Mouse (Mus musculus): ENCODE data around the gene Sec1. TPM values are rescaled to one million over a fixed set of nuclear protein-coding genes. Genes with fewer than 3 reads are reported as not detected.
"Not testable (repeated sequence)": the region's sequence is repeated elsewhere in the genome, so short reads cannot be mapped to it uniquely, and the experiment has no call there.

The Sec1 gene
- polyA plus RNA-seq, 1 experiment from 2014 or later, result 0.68 TPM

DNA sequence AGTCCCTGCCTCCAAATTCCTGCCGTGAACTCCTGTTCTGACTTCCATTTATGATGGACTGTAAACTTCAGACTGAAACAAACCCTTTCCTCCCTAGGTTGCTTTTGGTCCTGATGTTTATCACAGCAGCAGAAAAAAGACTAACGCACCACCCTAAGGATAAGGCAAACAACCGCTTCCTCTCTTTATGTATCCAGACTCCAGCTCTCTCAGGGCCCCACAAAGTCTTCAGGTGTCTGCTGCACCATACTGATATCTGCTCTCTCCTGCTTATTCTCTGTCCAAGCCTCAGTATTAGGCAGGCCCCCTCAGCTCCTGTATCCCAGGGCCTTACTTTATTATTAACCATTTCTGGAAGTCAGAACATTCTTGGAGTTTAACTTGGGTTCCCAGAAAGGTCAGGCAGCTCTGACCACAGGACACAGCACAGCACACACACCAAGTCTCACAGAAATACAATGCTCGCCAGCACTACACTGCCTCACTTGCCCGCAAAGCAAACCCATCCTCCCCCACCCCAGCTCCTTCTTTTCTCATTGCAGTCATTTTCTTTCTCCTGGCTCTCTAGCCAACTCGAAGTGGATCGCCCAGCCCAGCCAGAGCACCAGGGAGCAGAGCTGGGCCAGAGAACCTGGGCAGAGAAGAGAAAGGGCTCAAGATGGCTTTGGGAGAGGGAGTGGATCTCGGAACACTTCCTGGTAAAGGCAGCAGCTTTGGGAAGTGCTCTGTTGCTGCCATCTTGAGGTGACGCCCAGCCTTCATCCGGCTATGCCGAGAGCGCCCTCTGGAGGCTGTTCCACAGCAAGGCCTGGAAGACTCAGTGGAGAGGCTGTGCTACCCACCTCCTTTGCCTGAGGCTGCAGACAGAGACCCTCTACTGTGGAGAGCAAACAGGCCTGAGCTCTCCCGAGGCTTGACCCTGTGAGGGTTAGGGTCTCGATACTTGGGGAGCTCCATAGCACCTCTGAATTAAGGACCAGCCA is 11.8 kb downstream of the Sec1 start:
- H3K9ac ChIP-seq, result no peak overlapping the region; the same call in 1 of the 2 replicates
- H3K4me3 ChIP-seq (replicated peaks), result peak overlapping the region; percentile 21
- ATAC-seq (ENCODE audit: low FRiP score), result peak; percentile 87
- no peaks in the 10 kb centered on the region for H3K36me3 ChIP-seq (replicated peaks)
- peaks cover 15% of the 10 kb centered on the region for H3K4me1 ChIP-seq
- H3K4me2 ChIP-seq, result peak overlapping the region; percentile 42
- 29% methylated on average over 14 of the region's 14 CpGs for WGBS
- peak overlapping the region; percentile 71 for H3K27ac ChIP-seq
- H3K27me3 ChIP-seq, result peaks cover 21% of the 10 kb centered on the region
- H3K9me3 ChIP-seq, result no peaks in the 10 kb centered on the region

DNA sequence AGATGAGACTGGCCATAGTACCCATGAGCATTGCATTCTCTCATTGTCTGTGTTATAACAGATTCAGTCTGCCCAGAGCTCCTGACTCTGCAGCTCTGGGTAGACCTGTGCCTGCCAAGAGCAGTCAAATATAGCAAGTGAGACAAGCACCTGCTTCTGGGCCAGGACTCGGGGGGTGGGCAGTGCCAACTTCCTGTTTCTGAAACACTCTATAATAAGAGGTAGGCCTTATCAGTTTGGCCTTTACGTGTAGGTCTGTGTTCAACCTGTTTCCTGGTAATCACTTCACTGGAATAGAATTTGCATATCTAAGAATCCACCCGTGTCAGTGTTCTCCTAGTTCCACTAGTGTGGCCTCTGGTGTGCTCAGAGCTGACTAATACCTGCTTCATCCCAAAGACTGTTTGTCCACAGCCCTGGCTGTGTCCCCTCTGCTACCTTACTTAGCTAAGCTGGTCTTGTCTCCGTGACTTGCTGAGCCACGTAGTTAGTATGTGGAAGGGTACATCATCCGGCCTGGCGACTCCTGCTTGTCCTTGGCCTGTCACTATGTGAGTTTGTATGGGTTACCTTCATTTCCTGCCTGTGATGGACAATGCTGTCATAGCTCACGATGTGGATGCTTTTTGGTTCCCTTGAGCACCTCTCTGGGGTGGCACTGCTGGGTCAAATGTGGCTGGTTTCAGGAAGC is 13.0 kb downstream of the Sec1 start:
- no peak overlapping the region for H3K4me2 ChIP-seq
- H3K9me3 ChIP-seq, result no peaks in the 10 kb centered on the region
- peaks cover 20% of the 10 kb centered on the region for H3K27me3 ChIP-seq
- H3K9ac ChIP-seq, result no peak overlapping the region
- H3K4me3 ChIP-seq (replicated peaks), result no peak overlapping the region
- ATAC-seq (ENCODE audit: low FRiP score), result no peak
- no peaks in the 10 kb centered on the region for H3K36me3 ChIP-seq (replicated peaks)
- WGBS, result 91% methylated on average over 8 of the region's 8 CpGs
- H3K4me1 ChIP-seq, result peaks cover 13% of the 10 kb centered on the region
- no peak overlapping the region for H3K27ac ChIP-seq

DNA sequence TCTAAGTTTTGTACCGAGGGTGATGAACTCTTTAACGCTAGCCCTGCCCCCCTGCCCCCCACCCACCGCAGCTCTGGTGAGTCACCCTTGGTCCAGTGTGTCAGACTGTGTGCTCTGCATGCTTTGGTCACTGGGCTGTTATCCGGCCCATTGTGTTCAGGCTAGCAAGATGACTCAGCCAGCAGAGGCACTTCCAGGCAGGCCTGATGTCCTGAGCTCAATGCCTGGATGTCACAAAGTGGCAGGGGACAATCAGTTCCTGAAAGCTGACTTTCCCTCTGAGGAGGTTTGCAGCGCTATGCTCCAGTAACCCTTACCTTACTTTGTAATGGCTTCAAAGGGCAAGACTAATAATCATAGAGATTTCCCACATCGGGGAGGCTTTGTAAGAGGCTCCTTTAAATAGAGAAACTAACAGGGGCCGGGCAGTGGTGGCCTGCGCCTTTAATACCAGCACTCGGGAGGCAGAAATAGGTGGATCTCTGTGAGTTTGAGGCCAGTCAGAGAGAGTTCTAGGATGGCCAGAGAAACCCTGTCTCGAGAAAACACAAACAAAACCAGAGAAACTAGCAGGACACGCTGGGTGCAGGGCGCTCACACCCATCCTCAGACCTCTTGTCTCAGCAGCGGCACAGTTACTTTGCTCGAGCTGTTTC is 14.1 kb downstream of the Sec1 start:
- Histone ChIP-seq H3K9me3 (no peaks in the 10 kb centered on the region), H3K27ac (no peak overlapping the region), H3K36me3 (replicated peaks) (no peaks in the 10 kb centered on the region), H3K27me3 (peaks cover 12% of the 10 kb centered on the region), H3K4me1 (peaks cover 9% of the 10 kb centered on the region), H3K9ac (no peak overlapping the region), H3K4me2 (no peak overlapping the region), H3K4me3 (replicated peaks) (no peak overlapping the region)
- WGBS, result 68% methylated on average over 14 of the region's 14 CpGs
- no peak for ATAC-seq (ENCODE audit: low FRiP score)

- no peaks in the 10 kb centered on the region for H3K9me3 ChIP-seq
- no peak overlapping the region for H3K9ac ChIP-seq
- H3K27me3 ChIP-seq, result peaks cover 9% of the 10 kb centered on the region; the same call in 1 of the 2 replicates
- H3K4me1 ChIP-seq, result peaks cover 9% of the 10 kb centered on the region
- H3K36me3 ChIP-seq (replicated peaks), result no peaks in the 10 kb centered on the region
- no peak for ATAC-seq (ENCODE audit: low FRiP score)
- no peak overlapping the region for H3K27ac ChIP-seq
- H3K4me3 ChIP-seq (replicated peaks), result no peak overlapping the region
- WGBS, result 94% methylated on average over 14 of the region's 14 CpGs
- H3K4me2 ChIP-seq, result no peak overlapping the region
Observed at GRCm38 (mm10) chr7:45678513-45678912, 15.7 kb downstream of the Sec1 start.

GRCm38 (mm10) chr7:45677627-45678295 is 16.4 kb downstream of the Sec1 start:
- Histone ChIP-seq H3K4me1 (peaks cover 5% of the 10 kb centered on the region), H3K4me2 (no peak overlapping the region), H3K27ac (no peak overlapping the region), H3K4me3 (replicated peaks) (no peak overlapping the region), H3K27me3 (peaks cover 10% of the 10 kb centered on the region; the same call in 1 of the 2 replicates), H3K9ac (no peak overlapping the region), H3K36me3 (replicated peaks) (no peaks in the 10 kb centered on the region), H3K9me3 (no peaks in the 10 kb centered on the region)
- ATAC-seq (ENCODE audit: low FRiP score), result no peak
- WGBS, result 86% methylated on average over 7 of the region's 7 CpGs

- H3K27ac ChIP-seq, result no peak overlapping the region
- H3K27me3 ChIP-seq, result 0 out of 2 replicates have a peak, but pooled peaks cover 5% of the 10 kb centered on the region
- no peak overlapping the region for H3K4me3 ChIP-seq (replicated peaks)
- H3K4me2 ChIP-seq, result no peak overlapping the region
- no peak overlapping the region for H3K9ac ChIP-seq
- H3K9me3 ChIP-seq, result no peaks in the 10 kb centered on the region
- H3K4me1 ChIP-seq, result no peaks in the 10 kb centered on the region
- ATAC-seq (ENCODE audit: low FRiP score), result no peak
- WGBS, result 97% methylated on average over 9 of the region's 9 CpGs
- H3K36me3 ChIP-seq (replicated peaks), result no peaks in the 10 kb centered on the region
Observed at GRCm38 (mm10) chr7:45668921-45669320, 25.3 kb downstream of the Sec1 start.

DNA sequence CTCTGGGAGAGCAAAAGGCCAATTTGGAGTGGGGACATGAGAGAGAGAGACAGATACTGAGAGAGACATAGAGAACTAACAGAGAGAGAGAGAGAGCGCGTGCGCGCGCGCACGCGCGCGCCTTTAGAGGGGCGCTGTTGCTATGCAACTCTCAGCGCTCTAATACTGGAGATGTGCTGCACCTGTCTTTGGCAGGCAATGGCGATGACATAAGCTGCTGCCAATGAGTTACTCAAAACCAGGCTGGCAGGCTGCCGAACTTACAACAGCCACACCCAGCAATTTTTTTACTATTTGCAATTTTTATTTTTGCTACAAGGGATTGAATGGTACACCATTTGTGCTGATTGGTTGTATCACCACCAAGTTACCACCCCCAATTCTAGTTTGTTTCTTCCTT is 26.4 kb downstream of the Sec1 start:
- Histone ChIP-seq H3K9me3 (no peaks in the 10 kb centered on the region), H3K36me3 (replicated peaks) (no peaks in the 10 kb centered on the region), H3K4me2 (no peak overlapping the region), H3K4me3 (replicated peaks) (no peak overlapping the region), H3K9ac (no peak overlapping the region), H3K4me1 (no peaks in the 10 kb centered on the region), H3K27me3 (peaks cover 4% of the 10 kb centered on the region; the same call in 1 of the 2 replicates), H3K27ac (no peak overlapping the region)
- no peak for ATAC-seq (ENCODE audit: low FRiP score)
- WGBS, result 64% methylated on average over 14 of the region's 14 CpGs

- ATAC-seq (ENCODE audit: low FRiP score), result no peak
- H3K9me3 ChIP-seq, result no peaks in the 10 kb centered on the region
- H3K9ac ChIP-seq, result no peak within 1 kb of the TSS
- H3K27me3 ChIP-seq, result peaks cover 4% of the 10 kb centered on the region; the same call in 1 of the 2 replicates
- H3K4me1 ChIP-seq, result no peaks in the 10 kb centered on the region
- H3K36me3 ChIP-seq (replicated peaks), result no peaks in the 10 kb centered on the region
- H3K4me3 ChIP-seq (replicated peaks), result no peak within 1 kb of the TSS
- WGBS, result 86% methylated on average over 7 of the region's 7 CpGs
- H3K4me2 ChIP-seq, result no peak within 1 kb of the TSS
- no peak within 1 kb of the TSS for H3K27ac ChIP-seq
Observed at GRCm38 (mm10) chr7:45666161-45666560, 28.0 kb downstream of the Sec1 start, which contains the start of gene Fut2. Fut2 (minus strand) TSS chr7:45666394.

DNA sequence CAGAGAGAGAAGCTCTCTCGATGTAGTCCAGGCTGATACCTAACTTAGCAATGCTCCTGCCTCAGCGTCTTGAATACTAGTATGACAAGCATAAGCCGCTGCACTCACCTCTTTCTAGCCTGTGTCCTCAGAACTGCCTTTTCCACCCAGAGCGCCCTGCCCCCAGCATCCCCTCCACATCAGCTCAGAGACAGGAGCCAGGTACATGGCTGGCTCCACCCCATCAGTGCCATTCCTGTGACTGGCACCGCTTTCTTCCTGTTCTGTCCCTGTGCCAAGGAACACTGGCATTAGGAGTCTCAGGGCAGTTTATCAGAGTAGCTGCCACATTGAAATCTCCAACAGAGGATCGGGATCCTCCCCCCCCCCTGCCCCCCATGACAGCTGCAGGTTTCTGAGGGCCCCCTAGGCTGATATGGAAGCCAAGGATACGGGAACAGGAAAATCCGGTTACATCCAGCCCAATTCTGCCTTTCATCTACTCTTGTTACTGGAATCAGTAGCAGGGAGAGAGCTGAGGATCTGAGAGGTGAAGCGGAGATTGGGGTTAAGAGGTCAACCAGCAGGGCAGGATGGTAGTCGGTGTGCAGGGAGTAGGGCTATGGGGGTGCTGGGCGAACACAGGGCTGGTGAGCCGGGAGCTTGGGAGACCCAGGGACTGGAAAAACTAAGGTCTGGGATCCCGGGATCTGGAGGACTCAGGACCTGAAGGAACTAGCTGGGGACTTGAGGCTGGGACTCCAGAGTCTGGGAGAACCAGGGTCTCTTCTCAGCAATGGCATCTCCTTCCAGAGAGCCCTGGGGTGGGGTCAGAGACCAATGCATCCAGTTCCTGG is 28.7 kb downstream of the Sec1 start:
- Histone ChIP-seq H3K9ac (no peak overlapping the region), H3K4me1 (no peaks in the 10 kb centered on the region), H3K4me2 (no peak overlapping the region), H3K27ac (no peak overlapping the region), H3K9me3 (no peaks in the 10 kb centered on the region), H3K27me3 (peaks cover 4% of the 10 kb centered on the region; the same call in 1 of the 2 replicates), H3K36me3 (replicated peaks) (no peaks in the 10 kb centered on the region), H3K4me3 (replicated peaks) (no peak overlapping the region)
- WGBS, result 61% methylated on average over 13 of the region's 13 CpGs
- ATAC-seq (ENCODE audit: low FRiP score), result no peak

DNA sequence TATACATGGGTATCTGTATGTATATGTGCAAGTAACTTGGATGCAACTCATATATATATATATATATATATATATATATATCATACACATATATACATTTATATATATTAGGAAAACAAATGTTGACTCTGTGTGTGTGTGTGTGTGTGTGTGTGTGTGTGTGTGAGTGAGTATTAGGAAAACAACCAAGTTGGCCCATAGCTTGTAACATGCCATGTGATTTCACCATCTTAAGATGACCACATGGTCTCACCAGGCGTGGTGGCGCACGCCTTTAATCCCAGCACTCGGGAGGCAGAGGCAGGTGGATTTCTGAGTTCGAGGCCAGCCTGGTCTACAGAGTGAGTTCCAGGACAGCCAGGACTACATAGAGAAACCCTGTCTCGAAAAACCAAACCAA is 32.5 kb downstream of the Sec1 start:
- H3K4me1 ChIP-seq; H3K4me3 ChIP-seq (replicated peaks); ATAC-seq (ENCODE audit: low FRiP score); H3K27ac ChIP-seq; H3K9ac ChIP-seq; H3K9me3 ChIP-seq; H3K27me3 ChIP-seq; H3K36me3 ChIP-seq (replicated peaks); H3K4me2 ChIP-seq: not testable (repeated sequence)
- 91% methylated on average over 6 of the region's 6 CpGs for WGBS
